Mouse (Mus musculus): ENCODE measurements around the gene Smg9. TPM values are rescaled to one million over a fixed set of nuclear protein-coding genes. Genes with fewer than 3 reads are reported as not detected.
A peak's percentile ranks its signal among the peaks of the same experiment; 100 is the strongest.

Gene Smg9
- polyA plus RNA-seq, 1 experiment from 2014 or later: 27.0 TPM

DNA sequence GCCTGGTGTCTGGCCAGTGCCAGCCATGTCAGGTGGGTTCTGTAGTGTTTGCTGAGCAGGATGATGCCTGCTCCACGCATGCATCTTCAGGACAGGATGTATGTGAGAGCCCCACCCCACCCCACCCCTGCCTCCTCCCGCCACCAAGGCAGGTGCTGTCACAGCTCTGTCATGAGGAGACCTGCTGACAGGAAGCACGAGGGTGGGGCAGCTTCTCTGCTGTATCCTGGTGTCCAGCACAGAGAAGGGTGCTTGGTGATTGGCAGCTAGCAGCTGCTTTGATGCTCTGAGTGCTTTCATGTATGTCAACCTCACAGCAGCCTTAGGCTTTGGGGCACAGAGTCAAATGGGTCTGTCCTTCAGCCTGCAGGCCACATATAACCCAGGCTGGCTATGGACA, 14.2 kb downstream of the Smg9 start:
- Histone ChIP-seq H3K27ac (no peak overlapping the region), H3K4me2 (no peak overlapping the region), H3K9me3 (no peaks in the 10 kb centered on the region), H3K36me3 (peaks cover 39% of the 10 kb centered on the region), H3K9ac (no peak overlapping the region), H3K27me3 (no peaks in the 10 kb centered on the region), H3K4me3 (no peak overlapping the region), H3K4me1 (no peaks in the 10 kb centered on the region)
- WGBS: 77% methylated on average over 3 of the region's 3 CpGs
- no peak for ATAC-seq (ENCODE audit: insufficient number of reproducible peaks, insufficient read depth, low FRiP score, low TSS enrichment, low read depth)

DNA sequence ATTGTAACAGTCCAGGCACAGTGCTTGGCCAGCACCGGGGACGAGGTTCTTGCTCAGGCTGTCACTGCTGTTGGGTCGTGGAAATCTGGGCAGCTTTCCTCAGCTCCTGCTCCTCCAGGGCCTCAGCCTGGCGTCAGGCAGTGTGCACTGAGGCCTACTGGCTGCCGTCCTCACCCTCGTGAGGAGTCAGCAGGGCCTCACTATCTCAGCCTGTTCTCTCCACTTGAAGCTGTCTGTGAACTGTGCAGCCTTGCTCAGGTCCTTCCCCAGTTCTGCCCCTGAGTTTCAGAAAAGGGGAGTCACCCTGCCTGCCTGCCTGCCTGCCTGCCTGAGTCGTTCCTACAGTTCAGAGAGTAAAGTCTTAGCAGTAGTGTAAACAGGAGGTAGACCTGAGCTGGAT, 15.8 kb downstream of the Smg9 start:
- H3K4me3 ChIP-seq: no peak overlapping the region
- H3K27ac ChIP-seq: no peak overlapping the region
- H3K4me1 ChIP-seq: no peaks in the 10 kb centered on the region
- no peaks in the 10 kb centered on the region for H3K9me3 ChIP-seq
- H3K9ac ChIP-seq: no peak overlapping the region
- peaks cover 46% of the 10 kb centered on the region for H3K36me3 ChIP-seq
- ATAC-seq (ENCODE audit: insufficient number of reproducible peaks, insufficient read depth, low FRiP score, low TSS enrichment, low read depth): no peak
- H3K4me2 ChIP-seq: no peak overlapping the region
- no peaks in the 10 kb centered on the region for H3K27me3 ChIP-seq
- WGBS: 80% methylated on average over 7 of the region's 7 CpGs

DNA sequence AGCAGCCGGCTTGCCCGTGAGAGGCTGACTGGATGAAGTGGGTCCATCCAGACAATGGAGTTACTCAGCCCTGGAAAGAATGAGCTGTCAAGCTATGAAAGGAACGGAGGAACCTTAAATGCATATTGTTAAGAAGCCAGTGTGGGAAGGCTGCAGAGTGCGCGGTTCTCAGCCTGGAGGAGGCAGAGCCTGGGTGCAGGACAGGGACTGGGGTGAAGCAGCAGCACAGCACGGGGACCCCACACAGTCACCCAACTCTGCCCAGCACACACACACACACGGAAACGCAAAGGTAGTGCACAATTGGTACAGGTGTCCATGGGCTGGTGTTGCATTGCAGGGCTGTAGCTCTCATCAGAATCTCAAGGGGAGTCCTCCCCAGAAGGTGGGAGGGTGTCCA, 20.2 kb downstream of the Smg9 start:
- Histone ChIP-seq H3K27me3 (no peaks in the 10 kb centered on the region), H3K4me2 (no peak overlapping the region), H3K9ac (no peak overlapping the region), H3K4me1 (no peaks in the 10 kb centered on the region), H3K9me3 (no peaks in the 10 kb centered on the region), H3K27ac (no peak overlapping the region), H3K36me3 (peaks cover 56% of the 10 kb centered on the region), H3K4me3 (no peak overlapping the region)
- 89% methylated on average over 8 of the region's 8 CpGs for WGBS
- no peak for ATAC-seq (ENCODE audit: insufficient number of reproducible peaks, insufficient read depth, low FRiP score, low TSS enrichment, low read depth)

DNA sequence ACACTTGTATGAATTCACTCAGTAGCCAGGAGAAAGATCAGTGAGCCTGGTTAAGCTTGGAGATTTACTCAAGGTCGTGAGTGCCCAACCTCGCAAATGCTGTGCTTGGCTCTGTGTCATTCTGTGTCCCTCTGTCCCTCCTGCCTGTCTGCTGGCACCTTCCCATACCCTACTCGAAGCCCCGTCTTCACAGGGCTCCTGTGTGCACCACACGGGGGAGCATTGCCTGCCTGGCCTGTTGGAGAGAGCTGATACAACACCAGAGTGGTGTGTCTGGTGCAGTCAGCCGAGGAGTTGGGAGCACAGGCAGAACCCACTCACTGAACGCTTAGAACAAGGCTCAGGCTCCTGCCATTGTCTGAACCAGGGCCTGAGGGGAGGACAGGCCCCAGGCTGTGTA, 22.2 kb downstream of the Smg9 start:
- Histone ChIP-seq H3K9ac (no peak overlapping the region), H3K9me3 (no peaks in the 10 kb centered on the region), H3K27ac (no peak overlapping the region), H3K4me3 (no peak overlapping the region), H3K4me1 (no peaks in the 10 kb centered on the region), H3K4me2 (no peak overlapping the region), H3K36me3 (peaks cover 50% of the 10 kb centered on the region), H3K27me3 (no peaks in the 10 kb centered on the region)
- WGBS: 81% methylated on average over 7 of the region's 7 CpGs
- no peak for ATAC-seq (ENCODE audit: insufficient number of reproducible peaks, insufficient read depth, low FRiP score, low TSS enrichment, low read depth)

DNA sequence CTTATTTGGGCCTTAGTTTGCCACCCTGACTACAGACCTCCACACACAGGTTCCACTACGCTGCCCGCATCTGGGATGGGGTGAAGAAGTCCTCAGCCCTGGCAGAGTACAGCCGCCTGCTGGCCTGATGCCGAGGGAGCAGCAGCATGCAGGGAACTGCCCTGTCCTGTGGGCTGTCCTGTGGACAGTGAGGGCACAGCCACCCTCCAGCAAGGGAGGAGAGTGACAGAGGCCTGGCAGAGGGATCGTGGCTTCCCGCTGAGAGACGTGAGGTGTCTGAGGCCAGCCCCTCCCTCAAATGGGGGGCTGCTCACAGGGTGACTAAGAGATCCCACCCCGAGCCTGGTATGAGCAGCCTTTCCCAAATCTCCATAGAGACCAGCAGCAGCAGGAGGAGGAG, 22.8 kb downstream of the Smg9 start:
- no peak overlapping the region for H3K4me3 ChIP-seq
- H3K9me3 ChIP-seq: no peaks in the 10 kb centered on the region
- no peak for ATAC-seq (ENCODE audit: insufficient number of reproducible peaks, insufficient read depth, low FRiP score, low TSS enrichment, low read depth)
- 79% methylated on average over 8 of the region's 8 CpGs for WGBS
- no peaks in the 10 kb centered on the region for H3K27me3 ChIP-seq
- H3K4me1 ChIP-seq: no peaks in the 10 kb centered on the region
- H3K36me3 ChIP-seq: peaks cover 44% of the 10 kb centered on the region
- no peak overlapping the region for H3K9ac ChIP-seq
- no peak overlapping the region for H3K4me2 ChIP-seq
- H3K27ac ChIP-seq: no peak overlapping the region

DNA sequence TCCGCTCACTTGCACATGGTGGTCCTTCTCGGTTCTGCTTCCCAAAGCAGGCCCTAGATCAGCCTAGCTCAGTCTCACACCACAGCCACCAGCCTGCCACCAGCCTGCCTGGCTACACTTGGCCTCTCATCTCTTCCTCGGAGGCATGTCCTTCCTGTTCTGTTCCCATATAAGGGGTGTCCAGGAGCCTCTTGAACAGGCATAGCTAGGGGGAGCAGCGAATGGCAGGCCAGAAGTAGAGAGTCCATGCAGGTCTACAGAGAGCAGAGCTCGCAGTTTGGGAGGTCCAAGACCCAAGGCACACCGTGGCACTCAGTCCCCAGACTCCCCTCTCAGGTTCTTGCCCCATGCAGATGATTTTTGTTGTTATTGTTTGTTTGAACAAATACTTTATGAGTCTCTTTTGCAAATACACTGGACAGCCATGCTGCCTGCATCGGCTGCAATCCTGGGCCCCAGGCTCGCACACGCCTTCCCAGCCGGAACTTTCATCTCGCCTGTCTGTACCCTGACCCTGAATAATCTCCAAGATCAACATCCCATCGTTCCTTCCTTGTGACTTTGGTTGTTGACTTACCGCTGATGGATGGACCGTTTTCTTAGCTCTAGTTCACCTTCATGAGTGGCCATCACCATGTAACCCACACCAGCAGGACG, 23.8 kb downstream of the Smg9 start:
- no peak for ATAC-seq (ENCODE audit: insufficient number of reproducible peaks, insufficient read depth, low FRiP score, low TSS enrichment, low read depth)
- 0 out of 2 replicates have a peak overlapping the region, but pooled peaks have one; percentile 6 for H3K9ac ChIP-seq
- H3K36me3 ChIP-seq: peaks cover 40% of the 10 kb centered on the region
- no peaks in the 10 kb centered on the region for H3K4me1 ChIP-seq
- no peak overlapping the region for H3K4me3 ChIP-seq
- H3K27me3 ChIP-seq: no peaks in the 10 kb centered on the region
- WGBS: 89% methylated on average over 15 of the region's 15 CpGs
- H3K9me3 ChIP-seq: no peaks in the 10 kb centered on the region
- no peak overlapping the region for H3K4me2 ChIP-seq
- H3K27ac ChIP-seq: no peak overlapping the region

DNA sequence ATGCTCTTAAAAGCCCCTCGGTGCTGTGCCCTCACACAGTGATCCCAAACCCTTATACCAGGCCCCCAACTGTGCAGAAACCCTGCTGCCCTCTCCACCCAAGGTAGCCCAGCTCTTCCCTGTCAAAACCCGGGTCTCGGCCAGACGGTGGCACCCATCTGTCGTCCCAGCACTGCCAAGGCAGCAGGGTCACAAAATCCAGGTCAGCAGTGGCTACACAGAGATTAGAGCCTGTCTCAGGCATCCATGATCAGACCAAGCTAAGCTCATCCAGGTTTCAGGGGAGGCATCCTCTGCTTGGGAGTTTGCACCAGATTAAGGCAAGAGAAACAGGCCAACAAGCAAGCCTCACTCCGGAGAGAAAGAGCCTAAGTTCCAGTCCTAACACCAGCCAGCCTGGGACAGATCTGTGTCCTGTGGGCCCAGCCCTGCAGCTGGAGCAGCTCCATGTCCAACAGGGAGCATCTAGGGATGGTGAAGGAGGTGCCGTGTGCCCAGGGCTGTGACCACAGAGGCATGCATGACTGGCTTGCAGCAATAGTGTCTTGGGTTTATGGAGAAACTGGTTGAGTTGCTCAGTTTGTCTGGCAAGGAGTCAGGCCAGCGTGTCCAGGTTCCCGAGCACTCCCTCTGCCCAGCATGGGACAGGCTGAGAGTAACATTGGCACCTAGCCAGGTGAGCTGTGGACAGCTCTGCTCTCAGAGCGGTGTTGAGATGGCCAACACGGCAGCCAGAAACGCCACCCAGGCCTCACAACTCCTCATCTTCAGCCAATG, 24.7 kb downstream of the Smg9 start:
- no peak overlapping the region for H3K27ac ChIP-seq
- H3K27me3 ChIP-seq: no peaks in the 10 kb centered on the region
- 83% methylated on average over 12 of the region's 12 CpGs for WGBS
- no peaks in the 10 kb centered on the region for H3K9me3 ChIP-seq
- ATAC-seq (ENCODE audit: insufficient number of reproducible peaks, insufficient read depth, low FRiP score, low TSS enrichment, low read depth): no peak
- H3K36me3 ChIP-seq: peaks cover 39% of the 10 kb centered on the region
- H3K4me3 ChIP-seq: no peak overlapping the region
- no peak overlapping the region for H3K4me2 ChIP-seq
- 0 out of 2 replicates have a peak overlapping the region, but pooled peaks have one; percentile 6 for H3K9ac ChIP-seq
- H3K4me1 ChIP-seq: no peaks in the 10 kb centered on the region

DNA sequence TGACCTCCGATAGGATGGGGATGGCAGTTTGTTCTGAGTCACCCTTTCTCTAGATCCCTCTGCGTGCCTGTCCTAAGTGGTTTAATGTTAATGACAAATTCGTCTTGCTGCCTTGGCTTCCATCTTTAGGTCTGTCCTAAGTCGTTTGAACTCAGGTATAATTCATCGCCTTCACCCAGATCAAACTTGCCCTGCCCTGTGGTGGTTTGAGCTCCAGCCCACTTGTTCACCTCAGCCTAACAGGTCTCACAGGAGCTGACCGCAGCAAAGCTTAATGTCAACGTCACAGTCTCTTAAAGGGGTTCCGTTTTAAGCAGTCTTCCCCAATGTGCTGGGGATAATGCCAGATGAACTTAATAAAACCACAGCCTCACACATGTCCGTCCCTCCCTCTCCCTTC, 26.5 kb downstream of the Smg9 start:
- no peaks in the 10 kb centered on the region for H3K27me3 ChIP-seq
- no peak overlapping the region for H3K4me2 ChIP-seq
- no peak overlapping the region for H3K4me3 ChIP-seq
- no peak overlapping the region for H3K9ac ChIP-seq
- no peaks in the 10 kb centered on the region for H3K9me3 ChIP-seq
- peaks cover 23% of the 10 kb centered on the region for H3K36me3 ChIP-seq
- no peaks in the 10 kb centered on the region for H3K4me1 ChIP-seq
- ATAC-seq (ENCODE audit: insufficient number of reproducible peaks, insufficient read depth, low FRiP score, low TSS enrichment, low read depth): no peak
- H3K27ac ChIP-seq: no peak overlapping the region
- 78% methylated on average over 9 of the region's 9 CpGs for WGBS

DNA sequence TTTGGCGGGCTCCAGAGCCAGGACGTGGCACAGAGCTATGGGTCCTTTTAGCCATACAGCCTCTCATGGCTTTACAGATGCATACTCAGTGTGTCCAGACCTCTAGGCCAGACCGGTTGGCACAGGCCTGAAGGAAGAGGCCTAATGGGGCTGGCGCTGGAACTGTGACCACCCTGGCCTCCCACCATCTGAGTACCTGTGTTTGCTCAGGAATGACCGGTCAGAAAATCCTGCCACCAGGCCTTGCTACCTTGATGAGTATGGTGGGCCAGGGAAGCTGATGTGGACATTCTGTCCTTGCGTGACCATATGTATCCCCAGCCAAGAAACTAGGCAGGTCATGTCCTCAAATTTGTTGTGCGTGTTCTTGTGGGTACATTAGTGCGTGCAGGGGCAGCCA, 27.7 kb downstream of the Smg9 start:
- H3K36me3 ChIP-seq: peaks cover 12% of the 10 kb centered on the region
- H3K4me2 ChIP-seq: no peak overlapping the region
- no peak for ATAC-seq (ENCODE audit: insufficient number of reproducible peaks, insufficient read depth, low FRiP score, low TSS enrichment, low read depth)
- no peak overlapping the region for H3K4me3 ChIP-seq
- H3K9me3 ChIP-seq: 0 out of 2 replicates have a peak, but pooled peaks cover under 1% of the 10 kb centered on the region
- no peak overlapping the region for H3K9ac ChIP-seq
- no peaks in the 10 kb centered on the region for H3K4me1 ChIP-seq
- H3K27me3 ChIP-seq: peaks cover 3% of the 10 kb centered on the region
- no peak overlapping the region for H3K27ac ChIP-seq
- 95% methylated on average over 8 of the region's 8 CpGs for WGBS

DNA sequence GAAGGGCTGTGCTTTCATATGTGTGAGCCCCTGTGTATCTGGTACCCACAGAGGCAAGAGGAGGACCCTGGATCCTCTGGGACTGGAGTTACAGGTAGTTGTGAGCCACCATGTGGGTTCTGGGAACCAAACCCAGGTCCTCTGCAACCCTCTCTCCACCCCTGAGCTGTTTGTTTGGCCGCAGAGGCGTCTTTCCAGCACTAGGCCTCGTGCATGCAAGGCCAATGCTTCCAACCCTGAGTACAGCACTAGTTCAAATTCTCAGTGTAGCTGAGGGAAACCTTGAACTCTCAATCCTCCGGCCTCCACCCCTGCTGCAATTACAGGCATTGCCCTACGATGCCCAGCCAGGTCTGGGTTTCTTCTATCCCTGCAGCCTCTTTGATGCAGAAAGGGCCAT, 29.3 kb downstream of the Smg9 start:
- Histone ChIP-seq H3K4me1 (no peaks in the 10 kb centered on the region), H3K9me3 (0 out of 2 replicates have a peak, but pooled peaks cover 4% of the 10 kb centered on the region), H3K9ac (no peak overlapping the region), H3K27me3 (peaks cover 18% of the 10 kb centered on the region), H3K4me2 (no peak overlapping the region), H3K36me3 (0 out of 2 replicates have a peak, but pooled peaks cover under 1% of the 10 kb centered on the region), H3K27ac (no peak overlapping the region), H3K4me3 (no peak overlapping the region)
- ATAC-seq (ENCODE audit: insufficient number of reproducible peaks, insufficient read depth, low FRiP score, low TSS enrichment, low read depth): no peak
- WGBS: 82% methylated on average over 5 of the region's 5 CpGs

DNA sequence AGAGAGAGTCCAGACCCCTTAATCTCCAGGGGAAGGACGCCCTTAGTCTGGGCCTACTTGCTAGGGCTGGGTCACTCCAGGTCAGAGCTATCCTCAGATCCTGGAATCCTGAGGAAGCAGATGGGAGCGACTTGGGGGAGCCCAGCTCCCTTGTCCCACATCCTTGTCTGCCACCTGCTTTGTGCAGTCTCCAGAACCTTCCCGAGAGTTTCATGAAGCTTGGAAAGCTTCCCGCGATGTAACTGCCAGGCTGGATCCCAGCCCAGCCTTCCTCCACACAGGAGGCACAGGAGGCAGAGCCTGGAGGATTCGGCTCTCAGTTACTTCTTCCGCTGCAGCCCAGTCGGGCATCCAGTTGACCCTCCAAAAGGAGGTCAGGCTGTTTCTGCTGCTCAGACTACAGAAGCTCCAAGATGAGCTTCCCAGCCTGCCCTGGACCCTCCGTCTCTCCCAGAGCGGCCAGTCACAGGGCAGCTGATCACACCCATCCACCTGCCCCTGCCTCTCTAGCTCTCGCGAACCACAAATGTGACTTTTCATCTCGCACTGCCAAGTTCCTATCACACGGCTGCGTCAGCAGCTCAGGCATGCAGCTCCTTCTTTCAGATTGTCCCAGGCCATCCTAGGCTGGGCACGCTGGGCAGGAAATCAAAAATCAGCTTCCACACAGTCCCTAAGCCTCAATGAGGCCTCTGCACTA, 30.1 kb downstream of the Smg9 start:
- H3K9ac ChIP-seq: no peak overlapping the region
- no peak for ATAC-seq (ENCODE audit: insufficient number of reproducible peaks, insufficient read depth, low FRiP score, low TSS enrichment, low read depth)

More for the DNA sequence above, 30.1 kb downstream of the Smg9 start:
- no peaks in the 10 kb centered on the region for H3K4me1 ChIP-seq
- H3K9me3 ChIP-seq: 0 out of 2 replicates have a peak, but pooled peaks cover 4% of the 10 kb centered on the region
- no peaks in the 10 kb centered on the region for H3K36me3 ChIP-seq
- H3K27me3 ChIP-seq: peaks cover 20% of the 10 kb centered on the region
- no peak overlapping the region for H3K4me3 ChIP-seq
- 73% methylated on average over 16 of the region's 16 CpGs for WGBS
- H3K4me2 ChIP-seq: no peak overlapping the region
- no peak overlapping the region for H3K27ac ChIP-seq
